Mouse (Mus musculus) megakaryocyte, embryonic 14.5 days (primary cell): ENCODE measurements around the gene Socs3. TPM values are rescaled to one million over a fixed set of nuclear protein-coding genes. Genes with fewer than 3 reads are reported as not detected.

ENCODE experiments used
- H3K27me3 ChIP-seq: replicated peaks from 2 replicates; pipeline ENCODE3; 2012; ENCODE audit warnings: inconsistent platforms
- H3K36me3 ChIP-seq: replicated peaks from 2 replicates; pipeline ENCODE3; 2012; ENCODE audit warnings: low read length, inconsistent platforms, mixed read lengths
- H3K4me1 ChIP-seq: 2 replicates; pipeline ENCODE4 v1.6.1; 2012; ENCODE audit warnings: inconsistent platforms
- H3K4me3 ChIP-seq: replicated peaks from 2 replicates; pipeline ENCODE3; 2012; ENCODE audit warnings: moderate library complexity, mild to moderate bottlenecking, inconsistent platforms
- H3K9me3 ChIP-seq: 2 replicates; pipeline ENCODE4 v1.6.1; 2012; ENCODE audit warnings: inconsistent platforms
- FLI1 ChIP-seq: IDR thresholded peaks from 2 replicates; pipeline ENCODE4 v1.6.1; 2012; ENCODE audit warnings: low read length, inconsistent platforms, mixed read lengths
- GATA1 ChIP-seq: IDR thresholded peaks from 3 replicates; pipeline ENCODE4 v1.6.1; 2012; ENCODE audit warnings: mixed read lengths, low read length, inconsistent platforms, borderline replicate concordance
- polyA plus RNA-seq: library from polyadenylated mRNA; stranded (reverse); fragments of >175 nt; gene quantifications from 2 replicates; pipeline ENCODE4 v1.2.3, GENCODE M21; 2012; ENCODE audit warnings: low replicate concordance; ENCODE audit not compliant: insufficient read depth

Gene Socs3
- polyA plus RNA-seq, 1 experiment = 75.2 TPM

DNA sequence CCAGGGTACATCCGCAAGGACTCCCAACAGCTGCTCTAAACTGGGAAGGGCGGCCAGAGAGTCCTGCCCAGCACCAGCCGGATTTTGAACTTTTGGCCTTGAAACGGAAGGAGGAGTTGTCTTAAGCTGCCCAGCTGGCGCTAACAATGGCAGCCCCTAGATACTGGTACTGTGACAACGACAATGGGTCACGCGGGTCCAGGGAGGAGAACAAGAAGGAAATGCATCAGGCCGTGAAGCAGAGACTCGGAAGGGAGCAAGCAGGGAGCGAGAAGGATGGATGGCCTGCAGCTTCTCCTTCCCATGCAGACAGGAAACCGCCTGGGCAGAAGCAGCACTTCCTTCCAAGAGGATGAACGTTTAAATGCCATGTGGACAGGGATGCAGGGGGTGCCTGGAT, 14.2 kb downstream of the Socs3 start:
- TF ChIP-seq FLI1 (no peak), GATA1 (no peak)
- no peaks in the 10 kb centered on the region for H3K9me3 ChIP-seq
- H3K4me1 ChIP-seq = peaks cover 96% of the 10 kb centered on the region
- H3K4me3 ChIP-seq = no peak overlapping the region
- peaks cover 15% of the 10 kb centered on the region for H3K27me3 ChIP-seq
- H3K36me3 ChIP-seq = no peaks in the 10 kb centered on the region

- H3K9me3 ChIP-seq = no peaks in the 10 kb centered on the region
- TF ChIP-seq GATA1 (no peak), FLI1 (no peak)
- H3K4me3 ChIP-seq = no peak overlapping the region
- H3K27me3 ChIP-seq = peaks cover 17% of the 10 kb centered on the region
- H3K4me1 ChIP-seq = peaks cover 91% of the 10 kb centered on the region
- no peaks in the 10 kb centered on the region for H3K36me3 ChIP-seq
Observed at GRCm38 (mm10) chr11:117954819-117955218, 15.0 kb downstream of the Socs3 start.

DNA sequence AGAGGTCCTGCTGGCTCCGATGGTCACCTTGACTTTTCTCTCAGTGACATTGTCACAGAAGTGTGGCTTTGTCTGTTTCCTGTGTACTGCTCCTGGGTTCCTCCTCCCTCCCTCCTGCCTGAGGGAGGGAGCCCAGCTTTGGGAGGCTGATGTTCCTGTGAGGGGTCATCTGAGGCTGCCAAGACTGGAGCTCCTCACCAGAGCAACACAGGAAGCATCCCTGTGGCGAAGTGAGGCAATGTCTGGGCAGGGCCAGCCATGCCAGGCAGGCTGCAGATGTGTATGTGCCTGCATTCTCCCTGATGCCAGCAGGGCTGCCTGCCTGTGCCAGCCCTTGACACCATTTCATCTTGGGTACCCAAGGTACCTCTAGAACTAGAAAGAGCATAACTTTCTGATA, 15.8 kb downstream of the Socs3 start:
- Histone ChIP-seq H3K27me3 (peaks cover 20% of the 10 kb centered on the region), H3K4me3 (peak overlapping the region; percentile 82), H3K4me1 (peaks cover 91% of the 10 kb centered on the region), H3K36me3 (no peaks in the 10 kb centered on the region), H3K9me3 (no peaks in the 10 kb centered on the region)
- TF ChIP-seq GATA1 (no peak), FLI1 (no peak)

DNA sequence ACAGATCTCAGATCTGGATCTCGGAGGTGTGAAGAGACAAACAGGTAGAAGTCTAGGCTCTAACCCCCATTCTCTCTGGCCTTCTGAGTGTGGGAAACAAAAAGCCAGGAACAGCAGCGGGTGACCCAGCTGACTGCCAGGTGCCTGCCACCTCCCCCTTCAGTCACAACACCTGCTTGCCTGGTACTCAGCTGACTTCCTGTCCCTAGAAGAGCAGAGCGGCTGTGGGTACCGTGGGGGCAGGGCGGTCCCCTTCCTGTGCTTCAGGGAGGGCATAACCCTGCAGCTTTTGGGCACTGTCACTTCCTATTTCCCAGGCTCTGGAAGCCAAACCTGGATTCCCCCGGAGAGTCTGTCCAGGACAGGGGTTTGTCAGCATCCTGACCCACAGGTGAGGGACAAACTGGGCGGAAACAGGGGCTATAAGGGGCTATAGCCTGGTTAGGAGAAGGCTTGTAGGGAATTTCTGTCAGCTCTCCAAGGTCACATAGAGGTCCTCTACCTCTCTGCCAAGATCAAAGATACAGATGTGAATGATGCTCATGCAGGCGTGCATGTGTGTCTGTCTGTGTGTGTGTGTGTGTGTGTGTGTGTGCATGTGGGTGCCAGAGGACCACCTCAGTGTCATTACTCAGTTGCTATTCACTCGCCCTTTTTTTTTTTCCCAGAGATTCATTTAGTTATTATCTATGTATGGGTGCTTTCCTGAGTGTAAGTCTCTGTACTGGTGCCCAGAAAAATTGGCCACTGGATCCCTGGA, 17.5 kb downstream of the Socs3 start:
- Histone ChIP-seq H3K27me3 (peaks cover 24% of the 10 kb centered on the region), H3K36me3 (no peaks in the 10 kb centered on the region), H3K4me3 (peak overlapping the region; percentile 78), H3K4me1 (peaks cover 83% of the 10 kb centered on the region), H3K9me3 (peaks cover 3% of the 10 kb centered on the region; the same call in 1 of the 2 replicates)
- TF ChIP-seq FLI1 (no peak), GATA1 (no peak)

GRCm38 (mm10) chr11:117951391-117951790, 18.5 kb downstream of the Socs3 start:
- TF ChIP-seq GATA1 (no peak), FLI1 (no peak)
- H3K4me1 ChIP-seq = peaks cover 83% of the 10 kb centered on the region
- no peaks in the 10 kb centered on the region for H3K36me3 ChIP-seq
- H3K9me3 ChIP-seq = peaks cover 3% of the 10 kb centered on the region; the same call in 1 of the 2 replicates
- no peak overlapping the region for H3K4me3 ChIP-seq
- peaks cover 24% of the 10 kb centered on the region for H3K27me3 ChIP-seq

DNA sequence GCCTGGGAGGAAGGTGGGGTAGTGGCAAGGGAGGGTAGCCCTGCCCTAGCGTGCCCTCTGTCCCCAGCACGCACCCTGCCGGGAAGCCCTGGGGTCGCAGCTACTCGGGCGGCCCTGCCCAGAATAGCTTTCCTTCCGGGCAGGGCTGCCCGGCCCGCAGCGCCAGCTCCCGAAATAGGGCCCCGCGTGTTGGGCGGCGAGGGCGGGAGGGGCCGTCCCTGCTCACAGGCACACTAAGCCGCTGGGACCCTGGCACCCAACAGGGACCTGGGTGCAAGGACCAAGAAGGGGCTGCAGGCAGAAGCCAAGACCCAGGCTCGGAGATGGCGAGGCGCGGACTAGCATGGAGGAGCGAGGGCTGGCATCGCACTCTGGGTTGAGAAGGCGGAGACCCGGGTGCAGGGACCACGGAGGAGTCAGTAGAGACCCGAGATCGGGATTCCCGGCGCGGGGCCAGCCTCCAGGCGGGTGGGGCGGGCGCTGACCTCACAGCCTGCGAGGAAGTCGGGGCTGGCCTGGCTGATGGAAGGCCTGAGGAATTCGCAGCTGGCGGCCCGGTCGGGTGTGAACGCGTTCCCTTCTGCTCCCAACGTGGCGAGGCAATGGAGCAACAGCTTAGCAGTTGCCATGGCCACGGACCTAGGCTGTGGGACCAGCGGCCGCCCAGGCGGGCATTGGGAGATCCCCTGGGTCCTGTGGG, 20.3 kb downstream of the Socs3 start:
- H3K4me3 ChIP-seq = peak overlapping the region; percentile 81
- H3K36me3 ChIP-seq = no peaks in the 10 kb centered on the region
- peaks cover 3% of the 10 kb centered on the region; the same call in 1 of the 2 replicates for H3K9me3 ChIP-seq
- H3K27me3 ChIP-seq = peaks cover 24% of the 10 kb centered on the region
- no peak for TF ChIP-seq FLI1
- H3K4me1 ChIP-seq = peaks cover 82% of the 10 kb centered on the region

- no peaks in the 10 kb centered on the region for H3K36me3 ChIP-seq
- TF ChIP-seq FLI1 = no peak
- TF ChIP-seq GATA1 = no peak
- peaks cover 22% of the 10 kb centered on the region for H3K27me3 ChIP-seq
- peaks cover 75% of the 10 kb centered on the region for H3K4me1 ChIP-seq
- H3K4me3 ChIP-seq = peak overlapping the region; percentile 39
- H3K9me3 ChIP-seq = peaks cover 3% of the 10 kb centered on the region; the same call in 1 of the 2 replicates
Observed at GRCm38 (mm10) chr11:117946996-117947419, 22.8 kb downstream of the Socs3 start.

GRCm38 (mm10) chr11:117946195-117946979, 23.5 kb downstream of the Socs3 start:
- Histone ChIP-seq H3K36me3 (no peaks in the 10 kb centered on the region), H3K9me3 (peaks cover 3% of the 10 kb centered on the region; the same call in 1 of the 2 replicates), H3K4me1 (peaks cover 75% of the 10 kb centered on the region), H3K27me3 (peaks cover 17% of the 10 kb centered on the region), H3K4me3 (peak overlapping the region; percentile 39)
- TF ChIP-seq GATA1 (no peak), FLI1 (no peak)

- TF ChIP-seq GATA1 (no peak), FLI1 (no peak)
- H3K27me3 ChIP-seq = peaks cover 3% of the 10 kb centered on the region
- peak overlapping the region; percentile 39 for H3K4me3 ChIP-seq
- H3K4me1 ChIP-seq = peaks cover 88% of the 10 kb centered on the region
- no peaks in the 10 kb centered on the region for H3K36me3 ChIP-seq
- H3K9me3 ChIP-seq = no peaks in the 10 kb centered on the region
Observed at GRCm38 (mm10) chr11:117941848-117942247, 28.0 kb downstream of the Socs3 start.

- TF ChIP-seq FLI1 = no peak
- no peak for TF ChIP-seq GATA1
- Histone ChIP-seq H3K4me1 (peaks cover 88% of the 10 kb centered on the region), H3K36me3 (no peaks in the 10 kb centered on the region), H3K4me3 (peak overlapping the region; percentile 39), H3K27me3 (peaks cover 3% of the 10 kb centered on the region), H3K9me3 (no peaks in the 10 kb centered on the region)
Observed at GRCm38 (mm10) chr11:117941325-117941834, 28.5 kb downstream of the Socs3 start.
